Mouse (Mus musculus) neural tube, embryonic 11.5 days (tissue): ENCODE measurements at regions not wholly inside any gene's neighbourhood (a gene's known extent, or its start where the extent isn't known, plus 50 kb on each side); places are given as distances from the start of the nearest gene placed in this dataset.

Experiments
- ATAC-seq: fragments of 200-750 bp; cut with Nextera tagmentation; 2 replicates; pipeline ENCODE4 v1.8.0; 2017; ENCODE audit warnings: moderate number of reproducible peaks, mild to moderate bottlenecking, moderate TSS enrichment, moderate library complexity; ENCODE audit not compliant: insufficient read depth, low FRiP score, low TSS enrichment
- DNase-seq: peaks from one replicate; pipeline ENCODE4 v3.0.0-alpha.2; 2015; ENCODE audit warnings: low spot score
- H3K27ac ChIP-seq: fragments of 300-500 bp; sonication (generic); 2 replicates; pipeline ENCODE4 v1.5.1; 2014; ENCODE audit warnings: low read depth, mild to moderate bottlenecking, low read length
- H3K27me3 ChIP-seq: fragments of 300-500 bp; sonication (generic); 2 replicates; pipeline ENCODE4 v1.6.1; 2014; ENCODE audit warnings: mild to moderate bottlenecking, low read length, mixed read lengths; ENCODE audit not compliant: control insufficient read depth, insufficient read depth
- H3K36me3 ChIP-seq: fragments of 300-500 bp; sonication (generic); 2 replicates; pipeline ENCODE4 v1.6.1; 2014; ENCODE audit warnings: mild to moderate bottlenecking, low read length, moderate library complexity, mixed read lengths; ENCODE audit not compliant: control insufficient read depth, insufficient read depth
- H3K4me1 ChIP-seq: fragments of 300-500 bp; sonication (generic); 2 replicates; pipeline ENCODE4 v1.6.1; 2014; ENCODE audit warnings: low read length, mixed read lengths; ENCODE audit not compliant: control insufficient read depth, insufficient read depth
- H3K4me2 ChIP-seq: fragments of 300-500 bp; sonication (generic); 2 replicates; pipeline ENCODE4 v1.6.1; 2014; ENCODE audit warnings: low read depth, mild to moderate bottlenecking, moderate library complexity
- H3K4me3 ChIP-seq: fragments of 300-500 bp; sonication (generic); 2 replicates; pipeline ENCODE4 v1.5.1; 2014; ENCODE audit warnings: low read depth, low read length
- H3K9ac ChIP-seq: fragments of 300-500 bp; sonication (generic); 2 replicates; pipeline ENCODE4 v1.6.1; 2014; ENCODE audit warnings: mild to moderate bottlenecking, low read length
- H3K9me3 ChIP-seq: fragments of 300-500 bp; sonication (generic); 2 replicates; pipeline ENCODE4 v1.6.1; 2016; ENCODE audit warnings: low read length; ENCODE audit not compliant: control insufficient read depth
- WGBS: fragments of 180-500 bp; shearing (Covaris S2); extraction: QIAGEN DNeasy Blood & Tissue Kit; methylation state at CpG from one replicate; pipeline ENCODE4 v1.1.7; 2014; 5-methylcytosine and 5-hydroxymethylcytosine counted together

DNA sequence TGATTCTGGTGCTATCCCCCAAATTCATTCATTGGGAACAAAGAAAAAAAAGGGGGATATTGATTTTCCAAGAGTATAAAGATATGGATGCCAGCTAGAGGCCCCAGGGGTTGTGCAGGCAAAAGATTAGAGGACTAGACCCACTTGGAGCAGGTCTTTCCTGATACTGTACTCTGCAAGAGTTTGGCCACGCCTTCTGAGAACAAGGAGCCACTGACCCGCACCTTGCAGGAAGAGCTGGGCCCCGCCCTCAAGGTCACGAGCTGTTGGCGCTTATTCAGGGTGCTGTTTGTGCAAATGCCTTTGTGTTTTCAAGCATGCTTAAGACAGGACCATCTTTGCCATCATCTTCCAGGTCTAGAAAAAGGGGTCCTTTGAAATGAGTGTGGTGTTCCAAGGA is 54.5 kb upstream of the Slc7a1 start:
- Histone ChIP-seq H3K4me3 (no peak overlapping the region), H3K27me3 (no peaks in the 10 kb centered on the region), H3K4me2 (no peak overlapping the region), H3K4me1 (no peaks in the 10 kb centered on the region), H3K9ac (no peak overlapping the region), H3K9me3 (no peaks in the 10 kb centered on the region), H3K27ac (no peak overlapping the region), H3K36me3 (no peaks in the 10 kb centered on the region)
- ATAC-seq = no peak
- DNase-seq = peak; percentile 19
- WGBS = 74% methylated on average over 5 of the region's 5 CpGs

DNA sequence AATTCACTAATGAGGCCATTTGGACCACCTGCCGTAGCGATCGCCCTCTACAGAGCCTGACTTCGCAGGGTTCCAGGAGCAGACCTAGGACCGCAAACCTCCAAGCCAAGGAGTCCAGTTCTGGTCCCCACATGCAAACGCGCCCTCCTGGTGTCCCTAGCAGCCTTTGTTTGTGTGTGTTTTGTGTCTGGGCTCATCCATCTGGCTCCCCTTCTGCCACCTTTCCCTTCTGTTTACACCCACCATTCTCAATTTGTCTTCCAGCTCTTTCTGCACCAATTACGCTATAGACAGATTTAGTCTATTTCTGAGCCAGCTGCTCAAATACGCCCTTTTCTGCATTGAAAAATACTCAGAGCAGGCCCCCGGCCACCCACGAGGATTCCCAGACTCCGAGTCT is 54.1 kb upstream of the Slc7a1 start:
- WGBS = 51% methylated on average over 12 of the region's 12 CpGs
- Histone ChIP-seq H3K9me3 (no peaks in the 10 kb centered on the region), H3K27me3 (no peaks in the 10 kb centered on the region), H3K4me3 (no peak overlapping the region), H3K27ac (0 out of 2 replicates have a peak overlapping the region, but pooled peaks have one; percentile 44), H3K36me3 (no peaks in the 10 kb centered on the region), H3K9ac (no peak overlapping the region), H3K4me2 (no peak overlapping the region), H3K4me1 (no peaks in the 10 kb centered on the region)
- DNase-seq (peak; percentile 52), ATAC-seq (peak; percentile 63)

DNA sequence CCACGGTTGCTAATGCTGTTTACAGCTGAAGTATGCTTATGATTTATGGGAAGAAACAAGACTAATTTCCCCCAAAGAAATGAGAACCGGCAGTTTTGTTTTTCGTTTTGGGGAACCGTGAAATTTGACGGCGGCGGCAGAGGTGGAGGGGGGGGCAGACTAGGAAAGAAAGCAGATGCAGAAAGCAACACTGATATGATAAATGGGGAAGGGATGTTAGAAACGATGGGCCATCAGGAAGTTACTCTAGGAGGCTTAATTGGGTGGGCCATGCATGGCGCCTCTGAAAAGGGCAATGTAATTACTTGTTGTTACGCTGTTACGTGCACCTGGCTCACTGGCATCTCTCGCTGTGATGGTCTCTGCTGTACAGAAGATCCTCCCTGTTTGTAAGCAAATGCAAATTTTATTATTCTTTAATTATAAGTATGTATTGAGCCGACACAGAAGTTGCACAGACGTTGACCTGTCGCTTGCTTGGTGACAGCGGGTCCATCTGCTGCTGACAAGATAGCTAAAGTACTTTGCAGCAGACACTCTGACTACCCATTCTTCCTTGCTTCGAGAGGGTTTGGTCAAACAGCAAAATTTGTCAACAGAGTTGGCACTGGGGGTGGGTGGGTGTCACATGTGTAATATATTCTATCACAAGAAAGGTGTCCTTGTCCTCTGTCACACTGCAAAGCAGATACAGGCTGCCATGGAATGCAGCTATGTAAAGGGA is 53.4 kb upstream of the Slc7a1 start:
- 0 out of 2 replicates have a peak, but pooled peaks have one; percentile 20 for ATAC-seq
- H3K27me3 ChIP-seq = no peaks in the 10 kb centered on the region
- H3K4me2 ChIP-seq = no peak overlapping the region
- H3K9ac ChIP-seq = no peak overlapping the region
- no peaks in the 10 kb centered on the region for H3K36me3 ChIP-seq
- no peak overlapping the region for H3K4me3 ChIP-seq
- H3K9me3 ChIP-seq = no peaks in the 10 kb centered on the region
- 0 out of 2 replicates have a peak overlapping the region, but pooled peaks have one; percentile 44 for H3K27ac ChIP-seq
- no peaks in the 10 kb centered on the region for H3K4me1 ChIP-seq
- 62% methylated on average over 17 of the region's 17 CpGs for WGBS
- DNase-seq = peak; percentile 29

GRCm38 (mm10) chr5:148451811-148452210 is 52.1 kb upstream of the Slc7a1 start:
- Histone ChIP-seq H3K27ac (no peak overlapping the region), H3K27me3 (no peaks in the 10 kb centered on the region), H3K9me3 (no peaks in the 10 kb centered on the region), H3K4me1 (no peaks in the 10 kb centered on the region), H3K9ac (no peak overlapping the region), H3K4me3 (no peak overlapping the region), H3K4me2 (no peak overlapping the region), H3K36me3 (no peaks in the 10 kb centered on the region)
- DNase-seq (peak; percentile 58), ATAC-seq (no peak)
- WGBS = 45% methylated on average over 7 of the region's 7 CpGs

- no peak overlapping the region for H3K4me3 ChIP-seq
- no peaks in the 10 kb centered on the region for H3K9me3 ChIP-seq
- no peaks in the 10 kb centered on the region for H3K4me1 ChIP-seq
- H3K4me2 ChIP-seq = no peak overlapping the region
- ATAC-seq = no peak
- H3K36me3 ChIP-seq = no peaks in the 10 kb centered on the region
- 47% methylated on average over 11 of the region's 11 CpGs for WGBS
- no peak overlapping the region for H3K27ac ChIP-seq
- DNase-seq = peak; percentile 32
- no peaks in the 10 kb centered on the region for H3K27me3 ChIP-seq
- no peak overlapping the region for H3K9ac ChIP-seq
These were observed 51.2 kb upstream of the Slc7a1 start for GRCm38 (mm10) chr5:148450924-148451323.
